18 mouse cellular contexts compared by ENCODE assay signal in the genomic region with DNA sequence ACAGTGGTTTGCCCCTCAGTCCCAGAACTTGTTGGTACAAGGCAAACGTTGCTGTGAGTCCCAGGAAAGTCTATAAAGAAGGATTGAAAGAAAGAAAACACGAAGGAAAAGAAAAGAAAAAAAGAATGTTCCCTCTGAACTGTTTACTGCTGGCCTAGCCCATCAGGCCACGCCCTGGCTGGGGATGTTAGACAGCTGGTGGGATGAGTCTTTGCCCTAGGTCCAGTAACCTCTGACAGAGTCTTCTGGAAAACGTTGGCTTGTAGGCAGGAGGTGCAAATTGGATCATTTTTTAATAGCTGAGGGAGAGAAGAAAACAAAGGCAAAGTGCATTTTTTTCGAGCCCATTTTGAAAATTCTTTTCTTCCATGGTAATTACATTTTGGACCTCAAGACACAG.
"Had no signal": no experiment of that assay in that cellular context is flagged by ENCODE, and none has a peak within 500 bp of the region (broad histone marks: within the 10 kb centered on the region; RNA-seq: fewer than 3 reads in every experiment).

No protein-coding gene starts in this region.

- DNase-seq: lung, embryonic 14.5 days; lung, postnatal 10 days; lung, postnatal 4 days; midbrain, embryonic 14.5 days; retina, postnatal 1 day; right cerebral cortex, adult 18-20 months; right cerebral cortex, postnatal 25 days; right cerebral cortex, postnatal 4 days; spleen, adult 18-20 months; thymus, adult 18-20 months; thymus, postnatal 14 days; thymus, postnatal 36 days had no signal

- H3K36me3 ChIP-seq: midbrain, embryonic 10.5 days; midbrain, embryonic 12.5 days; neural tube, embryonic 13.5 days; neural tube, embryonic 15.5 days had no signal

- H3K9me3 ChIP-seq: midbrain, embryonic 10.5 days; midbrain, embryonic 12.5 days; neural tube, embryonic 13.5 days; neural tube, embryonic 15.5 days had no signal

- H3K27me3 ChIP-seq: midbrain, embryonic 12.5 days; neural tube, embryonic 13.5 days; neural tube, embryonic 15.5 days had no signal

- H3K27ac ChIP-seq: liver, embryonic 14.5 days; midbrain, embryonic 10.5 days; midbrain, embryonic 12.5 days; neural tube, embryonic 13.5 days; neural tube, embryonic 15.5 days had no signal

- H3K4me1 ChIP-seq: midbrain, embryonic 10.5 days; midbrain, embryonic 12.5 days; neural tube, embryonic 13.5 days; neural tube, embryonic 15.5 days had no signal

- H3K4me3 ChIP-seq: midbrain, embryonic 10.5 days; midbrain, embryonic 12.5 days; myocyte; neural tube, embryonic 13.5 days; neural tube, embryonic 15.5 days had no signal
